Mouse (Mus musculus) hindbrain, embryonic 10.5 days (tissue): ENCODE data around the gene Ccdc124. TPM values are rescaled to one million over a fixed set of nuclear protein-coding genes. Genes with fewer than 3 reads are reported as not detected.
"Not testable (repeated sequence)": the region's sequence is repeated elsewhere in the genome, so short reads cannot be mapped to it uniquely, and the experiment has no call there.

Experiments used
- DNase-seq: peaks from one replicate; pipeline ENCODE4 v3.0.0-alpha.2; 2017; ENCODE audit warnings: low spot score
- H3K27ac ChIP-seq: fragments of 300-500 bp; sonication (generic); 2 replicates; pipeline ENCODE4 v1.5.1; 2016; ENCODE audit warnings: mild to moderate bottlenecking, moderate library complexity
- H3K27me3 ChIP-seq: fragments of 300-500 bp; sonication (generic); 2 replicates; pipeline ENCODE4 v1.6.1; 2016; ENCODE audit warnings: mild to moderate bottlenecking; ENCODE audit not compliant: poor library complexity, insufficient read depth, severe bottlenecking
- H3K36me3 ChIP-seq: fragments of 300-500 bp; sonication (generic); 2 replicates; pipeline ENCODE4 v1.6.1; 2016; ENCODE audit warnings: mild to moderate bottlenecking, moderate library complexity
- H3K4me1 ChIP-seq: fragments of 300-500 bp; sonication (generic); replicated peaks from 2 replicates; pipeline ENCODE4 v1.6.1; 2016; ENCODE audit warnings: mild to moderate bottlenecking
- H3K4me3 ChIP-seq: fragments of 300-500 bp; sonication (generic); 2 replicates; pipeline ENCODE4 v1.5.1; 2016; ENCODE audit warnings: mild to moderate bottlenecking, moderate library complexity
- H3K9me3 ChIP-seq: fragments of 300-500 bp; sonication (generic); 2 replicates; pipeline ENCODE4 v1.6.1; 2016; ENCODE audit warnings: mild to moderate bottlenecking, moderate library complexity
- WGBS: fragments of 180-500 bp; shearing (Covaris S2); methylation state at CpG from one replicate; pipeline ENCODE4 v1.1.7; 2016; 5-methylcytosine and 5-hydroxymethylcytosine counted together
- polyA plus RNA-seq: library from polyadenylated mRNA; unstranded; fragments of >200 nt; fragmentation: Nextera tagmentation; extraction: Ambion mirVana; gene quantifications from 2 replicates; pipeline ENCODE4 v1.2.1, GENCODE M21; 2016

Gene Ccdc124
- polyA plus RNA-seq, 1 experiment from 2014 or later = 182 TPM

DNA sequence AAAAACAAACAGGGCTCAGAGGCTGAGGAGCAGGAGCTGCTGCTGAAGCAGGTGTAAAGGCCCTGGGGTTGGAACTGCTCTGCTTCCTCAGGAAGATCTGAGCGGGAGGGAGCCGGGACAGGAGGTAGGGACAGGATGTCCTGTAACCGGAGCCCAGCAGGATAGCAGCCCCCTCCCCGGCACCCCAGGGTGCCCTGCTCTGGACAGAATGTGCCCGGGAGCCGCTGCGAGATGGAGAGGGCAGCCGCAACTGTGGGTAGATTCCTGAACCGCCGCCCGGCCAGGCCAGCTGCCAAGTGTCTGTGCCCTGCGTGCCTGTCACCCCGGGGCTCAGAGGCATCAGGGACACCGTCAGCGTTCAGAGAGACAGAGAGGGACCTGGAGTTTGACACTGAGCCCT is 40.2 kb downstream of the Ccdc124 start:
- peaks cover 27% of the 10 kb centered on the region for H3K36me3 ChIP-seq
- no peak for DNase-seq
- no peak overlapping the region for H3K4me3 ChIP-seq
- H3K27ac ChIP-seq = peak overlapping the region; percentile 62; the same call in 1 of the 2 replicates
- no peaks in the 10 kb centered on the region for H3K9me3 ChIP-seq
- 46% methylated on average over 15 of the region's 15 CpGs for WGBS
- peaks cover 29% of the 10 kb centered on the region for H3K4me1 ChIP-seq
- H3K27me3 ChIP-seq = no peaks in the 10 kb centered on the region

DNA sequence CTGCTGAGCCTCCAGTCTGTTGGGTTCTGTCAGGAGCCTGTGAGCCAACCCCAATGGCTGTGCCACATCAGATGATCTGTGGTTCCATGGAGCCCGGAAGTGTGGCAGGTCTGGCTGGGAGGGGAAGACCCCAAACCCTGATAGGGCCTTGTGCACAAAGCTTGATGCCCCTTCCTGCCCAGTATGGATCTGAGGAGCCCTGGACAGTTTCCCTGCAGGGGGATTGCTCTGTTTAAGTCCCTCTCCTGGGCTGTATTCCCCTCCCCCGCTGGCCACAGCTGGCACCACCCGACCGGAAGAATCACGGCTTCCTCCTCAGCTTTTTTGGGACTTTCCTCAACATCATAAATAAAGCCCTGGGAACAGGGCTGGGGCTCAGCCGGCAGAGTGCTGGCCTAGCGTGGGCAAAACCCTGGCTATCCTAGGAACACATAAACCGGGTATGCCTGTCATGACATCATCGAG is 40.7 kb downstream of the Ccdc124 start:
- Histone ChIP-seq H3K4me1 (peaks cover 27% of the 10 kb centered on the region), H3K27me3 (no peaks in the 10 kb centered on the region), H3K27ac (peak overlapping the region; percentile 62; the same call in 1 of the 2 replicates), H3K36me3 (peaks cover 27% of the 10 kb centered on the region), H3K4me3 (no peak overlapping the region), H3K9me3 (no peaks in the 10 kb centered on the region)
- 61% methylated on average over 9 of the region's 9 CpGs for WGBS
- DNase-seq = no peak

- Histone ChIP-seq H3K27ac (0 out of 2 replicates have a peak overlapping the region, but pooled peaks have one; percentile 50), H3K4me1 (peaks cover 27% of the 10 kb centered on the region), H3K4me3 (no peak overlapping the region), H3K9me3 (no peaks in the 10 kb centered on the region), H3K36me3 (peaks cover 27% of the 10 kb centered on the region), H3K27me3 (no peaks in the 10 kb centered on the region)
- WGBS = 64% methylated on average over 11 of the region's 11 CpGs
- no peak for DNase-seq
These were observed 41.4 kb downstream of the Ccdc124 start for GRCm38 (mm10) chr8:70832371-70832770.

GRCm38 (mm10) chr8:70831517-70831916 is 42.2 kb downstream of the Ccdc124 start:
- Histone ChIP-seq H3K27me3 (no peaks in the 10 kb centered on the region), H3K27ac (no peak overlapping the region), H3K4me1 (peaks cover 27% of the 10 kb centered on the region), H3K4me3 (no peak overlapping the region), H3K9me3 (0 out of 2 replicates have a peak, but pooled peaks cover 4% of the 10 kb centered on the region), H3K36me3 (peaks cover 22% of the 10 kb centered on the region)
- no peak for DNase-seq
- 86% methylated on average over 8 of the region's 8 CpGs for WGBS

GRCm38 (mm10) chr8:70827796-70828195 is 45.9 kb downstream of the Ccdc124 start:
- H3K27ac ChIP-seq = no peak overlapping the region
- WGBS = 94% methylated on average over 1 of the region's 1 CpGs
- H3K4me1 ChIP-seq = peaks cover 14% of the 10 kb centered on the region
- DNase-seq = no peak
- H3K27me3 ChIP-seq = peaks cover 3% of the 10 kb centered on the region
- H3K36me3 ChIP-seq = no peaks in the 10 kb centered on the region
- H3K4me3 ChIP-seq = no peak overlapping the region
- H3K9me3 ChIP-seq = 0 out of 2 replicates have a peak, but pooled peaks cover 4% of the 10 kb centered on the region

DNA sequence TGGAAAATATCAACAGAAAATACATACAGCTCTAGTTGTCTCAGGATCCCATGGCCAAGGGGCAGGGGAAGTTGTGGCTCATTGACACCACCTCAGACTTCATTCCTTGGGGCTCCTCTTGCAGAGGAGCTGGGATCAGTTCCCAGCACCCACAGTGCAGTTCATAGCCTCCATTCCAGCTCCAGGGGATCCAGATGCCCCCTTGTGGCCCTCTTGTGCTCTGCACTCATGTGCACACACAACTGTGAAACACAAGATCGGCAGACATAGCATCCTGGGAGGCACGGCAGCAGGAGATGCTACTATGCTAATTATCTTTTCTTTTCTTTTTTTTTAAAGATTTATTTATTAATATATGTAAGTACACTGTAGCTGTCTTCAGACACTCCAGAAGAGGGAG is 46.7 kb downstream of the Ccdc124 start:
- H3K27me3 ChIP-seq = peaks cover 7% of the 10 kb centered on the region
- no peaks in the 10 kb centered on the region for H3K36me3 ChIP-seq
- H3K4me1 ChIP-seq = peaks cover 6% of the 10 kb centered on the region; the same call in 1 of the 2 replicates
- 0 out of 2 replicates have a peak, but pooled peaks cover 4% of the 10 kb centered on the region for H3K9me3 ChIP-seq
- no peak overlapping the region for H3K4me3 ChIP-seq
- 95% methylated on average over 2 of the region's 2 CpGs for WGBS
- no peak overlapping the region for H3K27ac ChIP-seq
- DNase-seq = no peak

DNA sequence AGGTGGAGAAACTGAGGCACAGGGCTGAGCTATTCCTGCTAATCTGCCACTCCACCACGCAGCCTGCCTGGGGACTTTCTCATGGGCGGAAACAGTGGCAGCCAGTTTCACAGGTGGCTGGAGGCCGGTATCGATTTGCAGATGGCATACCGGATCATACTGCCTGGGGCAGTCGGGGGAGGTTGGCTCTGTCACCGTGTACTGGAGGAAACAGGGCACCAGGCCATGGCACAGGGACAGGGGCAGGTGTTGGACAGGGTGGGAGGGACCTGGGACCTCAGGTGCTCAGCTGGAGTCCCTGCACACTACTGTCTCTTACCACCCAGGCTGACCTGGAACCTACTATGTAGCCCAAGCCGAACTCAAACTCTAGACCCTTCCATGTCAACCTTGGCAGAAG is 47.9 kb downstream of the Ccdc124 start:
- Histone ChIP-seq H3K4me1 (peaks cover 4% of the 10 kb centered on the region; the same call in 1 of the 2 replicates), H3K4me3 (no peak overlapping the region), H3K9me3 (0 out of 2 replicates have a peak, but pooled peaks cover 4% of the 10 kb centered on the region), H3K36me3 (no peaks in the 10 kb centered on the region), H3K27ac (no peak overlapping the region), H3K27me3 (peaks cover 19% of the 10 kb centered on the region)
- 81% methylated on average over 8 of the region's 8 CpGs for WGBS
- no peak for DNase-seq

DNA sequence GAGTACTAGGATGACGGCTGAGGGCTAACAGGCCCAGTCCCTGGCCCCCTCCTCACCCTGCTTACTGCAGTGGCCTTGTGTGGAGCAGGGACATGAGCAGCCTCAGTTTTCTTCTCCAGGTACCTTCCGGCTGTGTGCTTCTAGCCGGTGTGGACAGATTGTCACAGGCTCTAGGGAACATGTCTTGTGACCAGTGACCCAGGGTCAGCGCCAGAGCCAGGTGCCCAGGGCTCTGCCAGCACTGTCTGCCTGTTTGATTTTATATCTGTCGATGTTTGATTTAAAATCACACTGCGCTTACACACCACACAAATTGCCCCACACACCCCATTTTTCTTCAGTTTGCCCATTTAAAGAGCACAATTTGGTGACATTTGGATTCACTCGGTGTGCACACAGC is 49.9 kb downstream of the Ccdc124 start:
- H3K27ac ChIP-seq = no peak overlapping the region
- H3K4me3 ChIP-seq = no peak overlapping the region
- H3K4me1 ChIP-seq = peaks cover 14% of the 10 kb centered on the region
- H3K36me3 ChIP-seq = no peaks in the 10 kb centered on the region
- no peak for DNase-seq
- 85% methylated on average over 7 of the region's 7 CpGs for WGBS
- H3K9me3 ChIP-seq = peaks cover 15% of the 10 kb centered on the region; the same call in 1 of the 2 replicates
- H3K27me3 ChIP-seq = peaks cover 39% of the 10 kb centered on the region

DNA sequence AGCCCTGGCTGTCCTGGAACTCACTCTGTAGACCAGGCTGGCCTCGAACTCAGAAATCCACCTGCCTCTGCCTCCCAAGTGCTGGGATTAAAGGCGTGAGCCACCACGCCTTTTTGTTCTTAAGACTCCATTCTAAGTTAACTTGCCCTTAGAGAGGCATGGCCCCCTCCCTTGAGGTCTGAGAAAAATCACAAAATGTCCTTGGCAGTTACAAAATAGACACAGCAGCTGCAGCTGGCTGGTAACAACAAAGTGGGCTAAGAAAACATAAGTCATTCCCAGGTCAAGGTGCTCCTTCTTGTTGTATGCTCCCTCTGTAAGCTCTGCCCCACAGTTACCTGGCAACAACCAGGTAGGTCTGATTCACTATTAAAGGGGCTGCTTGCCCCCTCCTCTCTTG is 51.1 kb downstream of the Ccdc124 start:
- peaks cover 20% of the 10 kb centered on the region; the same call in 1 of the 2 replicates for H3K9me3 ChIP-seq
- H3K36me3 ChIP-seq, H3K27ac ChIP-seq, H3K4me3 ChIP-seq, DNase-seq: not testable (repeated sequence)
- H3K4me1 ChIP-seq = peaks cover 14% of the 10 kb centered on the region
- 80% methylated on average over 3 of the region's 3 CpGs for WGBS
- peaks cover 47% of the 10 kb centered on the region for H3K27me3 ChIP-seq

GRCm38 (mm10) chr8:70821992-70822391 is 51.7 kb downstream of the Ccdc124 start:
- 50% methylated on average over 11 of the region's 11 CpGs for WGBS
- Histone ChIP-seq H3K27me3 (peaks cover 53% of the 10 kb centered on the region), H3K36me3 (no peaks in the 10 kb centered on the region), H3K4me3 (no peak overlapping the region), H3K4me1 (peaks cover 17% of the 10 kb centered on the region), H3K9me3 (peaks cover 19% of the 10 kb centered on the region; the same call in 1 of the 2 replicates), H3K27ac (no peak overlapping the region)
- no peak for DNase-seq

- Histone ChIP-seq H3K9me3 (peaks cover 16% of the 10 kb centered on the region; the same call in 1 of the 2 replicates), H3K27ac (no peak overlapping the region), H3K4me1 (peaks cover 22% of the 10 kb centered on the region), H3K4me3 (0 out of 2 replicates have a peak overlapping the region, but pooled peaks have one; percentile 1), H3K27me3 (peaks cover 58% of the 10 kb centered on the region), H3K36me3 (no peaks in the 10 kb centered on the region)
- WGBS = 15% methylated on average over 30 of the region's 30 CpGs
- DNase-seq = peak; percentile 80
These were observed 52.3 kb downstream of the Ccdc124 start for GRCm38 (mm10) chr8:70821399-70821962.

- peaks cover 69% of the 10 kb centered on the region for H3K27me3 ChIP-seq
- peaks cover 16% of the 10 kb centered on the region; the same call in 1 of the 2 replicates for H3K9me3 ChIP-seq
- peak overlapping the region; percentile 29 for H3K4me3 ChIP-seq
- peaks cover 23% of the 10 kb centered on the region for H3K4me1 ChIP-seq
- WGBS = 2% methylated on average over 31 of the region's 31 CpGs
- H3K36me3 ChIP-seq = no peaks in the 10 kb centered on the region
- DNase-seq = peak; percentile 74
- no peak overlapping the region; the same call in 1 of the 2 replicates for H3K27ac ChIP-seq
These were observed 53.4 kb downstream of the Ccdc124 start for GRCm38 (mm10) chr8:70820101-70820935.
